Mouse (Mus musculus): Measurements from ENCODE around the gene Txn1. TPM values are rescaled to one million over a fixed set of nuclear protein-coding genes. Genes with fewer than 3 reads are reported as not detected.

Txn1 gene
- polyA plus RNA-seq, 1 experiment from 2014 or later: 285 TPM

GRCm38 (mm10) chr4:57957200-57958085, 1.2 kb upstream of the Txn1 start:
- Histone ChIP-seq H3K27me3 (no peaks in the 10 kb centered on the region), H3K9ac (replicated peaks) (no peak overlapping the region), H3K36me3 (no peaks in the 10 kb centered on the region), H3K4me2 (replicated peaks) (peak overlapping the region; percentile 71), H3K4me3 (peak overlapping the region; percentile 93), H3K4me1 (peaks cover 24% of the 10 kb centered on the region), H3K9me3 (no peaks in the 10 kb centered on the region), H3K27ac (replicated peaks) (no peak overlapping the region)
- WGBS: 46% methylated on average over 11 of the region's 11 CpGs
- ATAC-seq (replicated peaks): no peak

DNA sequence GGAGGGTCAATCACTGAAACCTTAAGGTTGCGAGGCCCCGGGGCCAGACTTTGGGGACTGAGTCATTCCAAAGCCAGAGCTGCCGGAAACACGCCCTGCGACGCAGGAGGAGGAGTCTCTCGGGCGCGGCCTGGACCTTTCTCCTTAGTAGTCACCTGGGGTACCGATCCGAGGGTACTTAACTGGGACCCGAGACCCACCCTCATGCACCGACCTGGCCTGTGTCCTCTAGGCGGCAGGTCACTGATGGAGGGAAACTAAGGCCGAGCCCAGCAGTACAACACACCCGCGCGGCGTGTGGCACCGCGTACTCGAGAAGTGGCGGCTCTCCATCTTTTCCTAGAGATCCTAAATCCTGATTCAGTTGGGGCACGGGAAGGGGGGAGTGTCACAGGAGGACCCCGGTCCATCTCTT, 660 bp downstream of the Txn1 start:
- Histone ChIP-seq H3K4me1 (peaks cover 24% of the 10 kb centered on the region), H3K27ac (replicated peaks) (peak overlapping the region; percentile 89), H3K9me3 (no peaks in the 10 kb centered on the region), H3K27me3 (no peaks in the 10 kb centered on the region), H3K9ac (replicated peaks) (peak overlapping the region; percentile 90), H3K4me2 (replicated peaks) (peak overlapping the region; percentile 71), H3K4me3 (peak overlapping the region; percentile 93), H3K36me3 (peaks cover 16% of the 10 kb centered on the region)
- WGBS: 0% methylated on average over 25 of the region's 25 CpGs
- ATAC-seq (replicated peaks): peak; percentile 44

- Histone ChIP-seq H3K27me3 (no peaks in the 10 kb centered on the region), H3K9me3 (no peaks in the 10 kb centered on the region), H3K4me1 (peaks cover 24% of the 10 kb centered on the region), H3K27ac (replicated peaks) (peak overlapping the region; percentile 89; the same call in 1 of the 2 replicates), H3K4me2 (replicated peaks) (peak overlapping the region; percentile 71), H3K9ac (replicated peaks) (peak overlapping the region; percentile 90; the same call in 1 of the 2 replicates), H3K36me3 (peaks cover 22% of the 10 kb centered on the region), H3K4me3 (peak overlapping the region; percentile 93)
- no peak for ATAC-seq (replicated peaks)
- WGBS: 71% methylated on average over 8 of the region's 8 CpGs
Measured at GRCm38 (mm10) chr4:57954991-57955390, 1.2 kb downstream of the Txn1 start.

DNA sequence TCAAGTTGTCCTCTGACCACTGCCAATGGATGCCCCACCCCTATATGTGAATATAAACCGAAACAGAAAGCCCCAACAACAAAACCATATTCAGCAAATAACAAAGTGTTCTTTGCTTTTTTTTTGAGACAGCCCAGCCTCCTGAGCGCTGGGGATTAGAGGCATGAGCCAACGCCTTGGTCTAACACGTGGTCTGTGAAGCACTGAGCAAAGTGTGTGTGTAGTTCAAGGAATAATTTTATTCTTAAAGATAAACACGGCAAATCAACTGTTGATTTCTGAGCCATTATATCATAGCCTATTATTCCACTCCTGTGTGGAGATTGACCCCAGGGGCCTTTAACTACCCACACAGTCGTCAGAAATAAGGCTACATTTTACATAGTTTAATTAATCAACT, 1.6 kb downstream of the Txn1 start:
- peaks cover 26% of the 10 kb centered on the region for H3K36me3 ChIP-seq
- no peak for ATAC-seq (replicated peaks)
- 56% methylated on average over 6 of the region's 6 CpGs for WGBS

DNA sequence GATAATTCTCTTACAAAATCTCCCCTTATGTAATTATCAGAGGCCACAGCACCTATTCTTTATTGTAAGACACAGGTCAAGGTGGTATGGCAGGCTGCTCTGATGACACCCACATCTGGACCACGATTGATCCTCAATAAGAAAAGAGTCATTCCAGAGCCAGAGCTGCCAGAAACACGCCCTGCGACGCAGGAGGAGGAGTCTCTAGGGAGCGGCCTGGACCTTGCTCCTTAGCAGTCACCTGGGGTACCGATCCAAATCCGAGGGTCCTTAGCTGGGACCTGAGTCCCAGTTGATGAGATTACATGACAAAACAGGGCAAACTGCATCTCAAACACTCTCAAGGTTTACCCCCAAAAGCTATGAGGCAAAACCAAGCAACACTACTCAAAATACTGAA, 2.4 kb downstream of the Txn1 start:
- Histone ChIP-seq H3K9ac (replicated peaks) (no peak overlapping the region), H3K9me3 (no peaks in the 10 kb centered on the region), H3K4me2 (replicated peaks) (no peak overlapping the region), H3K4me3 (no peak overlapping the region), H3K36me3 (peaks cover 34% of the 10 kb centered on the region), H3K27me3 (no peaks in the 10 kb centered on the region), H3K27ac (replicated peaks) (no peak overlapping the region), H3K4me1 (peaks cover 24% of the 10 kb centered on the region)
- ATAC-seq (replicated peaks): no peak
- 95% methylated on average over 7 of the region's 7 CpGs for WGBS

More for the DNA sequence above, 1.6 kb downstream of the Txn1 start:
- H3K4me2 ChIP-seq (replicated peaks): peak overlapping the region; percentile 71
- no peak overlapping the region for H3K9ac ChIP-seq (replicated peaks)
- peaks cover 24% of the 10 kb centered on the region for H3K4me1 ChIP-seq
- no peak overlapping the region for H3K27ac ChIP-seq (replicated peaks)
- H3K4me3 ChIP-seq: peak overlapping the region; percentile 93
- no peaks in the 10 kb centered on the region for H3K27me3 ChIP-seq
- no peaks in the 10 kb centered on the region for H3K9me3 ChIP-seq

GRCm38 (mm10) chr4:57952891-57953290, 3.3 kb downstream of the Txn1 start:
- ATAC-seq (replicated peaks): no peak
- Histone ChIP-seq H3K36me3 (peaks cover 40% of the 10 kb centered on the region), H3K27ac (replicated peaks) (no peak overlapping the region), H3K9ac (replicated peaks) (no peak overlapping the region), H3K9me3 (no peaks in the 10 kb centered on the region), H3K27me3 (no peaks in the 10 kb centered on the region), H3K4me1 (peaks cover 24% of the 10 kb centered on the region), H3K4me2 (replicated peaks) (no peak overlapping the region), H3K4me3 (no peak overlapping the region)
- WGBS: 94% methylated on average over 1 of the region's 1 CpGs

DNA sequence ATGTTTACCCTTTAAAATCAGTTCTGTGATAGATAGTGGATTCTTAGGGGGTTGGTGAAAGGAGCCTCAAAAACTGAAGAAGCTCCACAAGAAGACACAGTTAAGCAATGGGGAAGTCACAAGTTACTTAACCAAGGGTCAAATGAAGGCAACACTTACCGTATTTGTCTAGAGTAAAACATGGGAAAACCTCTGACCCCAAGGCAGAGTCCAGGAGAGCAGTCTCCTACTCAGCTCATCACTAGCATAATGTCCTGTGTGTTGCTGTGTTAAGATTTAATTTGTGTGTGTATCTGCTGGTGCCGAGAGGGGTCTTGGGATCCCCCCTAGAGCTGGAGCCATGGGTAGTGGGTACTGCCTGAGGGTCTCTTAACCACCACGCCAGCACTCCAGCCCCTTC, 3.8 kb downstream of the Txn1 start:
- Histone ChIP-seq H3K9ac (replicated peaks) (no peak overlapping the region), H3K4me3 (no peak overlapping the region), H3K9me3 (no peaks in the 10 kb centered on the region), H3K27me3 (no peaks in the 10 kb centered on the region), H3K27ac (replicated peaks) (no peak overlapping the region), H3K36me3 (peaks cover 40% of the 10 kb centered on the region), H3K4me2 (replicated peaks) (no peak overlapping the region), H3K4me1 (peaks cover 24% of the 10 kb centered on the region)
- WGBS: 97% methylated on average over 3 of the region's 3 CpGs
- no peak for ATAC-seq (replicated peaks)

DNA sequence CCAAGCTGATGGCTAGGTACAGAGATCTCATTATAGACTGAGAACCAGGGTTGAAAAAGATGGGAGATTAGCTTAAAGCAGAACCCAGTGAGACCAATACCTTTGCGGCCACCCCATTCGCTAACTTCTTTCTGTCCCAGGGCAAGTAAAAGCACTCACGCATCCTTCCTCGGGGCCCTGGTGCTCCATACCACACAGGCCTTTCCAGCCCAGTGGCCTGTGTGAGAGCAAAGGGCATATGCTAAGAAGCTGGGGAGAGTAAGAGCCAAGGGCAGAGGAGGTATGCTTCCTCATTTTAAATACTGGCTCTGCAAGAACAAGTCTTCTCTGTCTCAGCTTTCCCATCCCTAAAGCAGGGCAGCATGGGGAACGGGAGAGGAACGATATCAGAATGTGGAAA, 6.3 kb downstream of the Txn1 start:
- peaks cover 12% of the 10 kb centered on the region for H3K4me1 ChIP-seq
- H3K9ac ChIP-seq (replicated peaks): no peak overlapping the region
- WGBS: 93% methylated on average over 6 of the region's 6 CpGs
- H3K27me3 ChIP-seq: no peaks in the 10 kb centered on the region
- H3K36me3 ChIP-seq: peaks cover 51% of the 10 kb centered on the region
- no peak overlapping the region for H3K4me2 ChIP-seq (replicated peaks)
- no peak overlapping the region for H3K4me3 ChIP-seq
- H3K27ac ChIP-seq (replicated peaks): no peak overlapping the region
- ATAC-seq (replicated peaks): no peak
- H3K9me3 ChIP-seq: no peaks in the 10 kb centered on the region

DNA sequence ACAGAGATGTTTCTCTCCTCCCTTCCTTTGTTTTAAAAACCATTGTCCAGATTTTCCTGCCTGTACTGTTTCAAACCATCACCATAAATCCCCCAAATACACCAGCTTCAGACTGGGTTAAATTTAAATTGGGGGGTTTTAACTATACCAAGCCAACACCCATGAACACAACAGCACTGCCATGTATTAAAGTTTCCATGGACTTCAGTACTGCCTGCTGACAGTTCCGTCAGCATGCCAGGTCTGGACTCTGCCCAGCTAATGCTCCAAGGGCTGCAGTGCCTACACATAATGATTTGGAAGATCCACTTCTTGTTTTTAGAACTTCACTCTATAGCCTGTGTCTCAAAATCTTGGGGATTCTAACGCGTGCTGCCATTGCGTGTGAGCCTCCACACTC, 8.7 kb downstream of the Txn1 start:
- H3K4me3 ChIP-seq: no peak overlapping the region
- H3K27ac ChIP-seq (replicated peaks): no peak overlapping the region
- no peak overlapping the region for H3K9ac ChIP-seq (replicated peaks)
- no peak for ATAC-seq (replicated peaks)
- H3K4me2 ChIP-seq (replicated peaks): no peak overlapping the region
- WGBS: 95% methylated on average over 4 of the region's 4 CpGs
- H3K9me3 ChIP-seq: no peaks in the 10 kb centered on the region
- H3K27me3 ChIP-seq: no peaks in the 10 kb centered on the region
- no peaks in the 10 kb centered on the region for H3K4me1 ChIP-seq
- H3K36me3 ChIP-seq: peaks cover 68% of the 10 kb centered on the region

GRCm38 (mm10) chr4:57947036-57947435, 9.2 kb downstream of the Txn1 start:
- no peak overlapping the region for H3K4me2 ChIP-seq (replicated peaks)
- ATAC-seq (replicated peaks): no peak
- no peaks in the 10 kb centered on the region for H3K27me3 ChIP-seq
- no peaks in the 10 kb centered on the region for H3K4me1 ChIP-seq
- H3K4me3 ChIP-seq: no peak overlapping the region
- H3K36me3 ChIP-seq: peaks cover 69% of the 10 kb centered on the region
- no peak overlapping the region for H3K27ac ChIP-seq (replicated peaks)
- H3K9me3 ChIP-seq: no peaks in the 10 kb centered on the region
- no peak overlapping the region for H3K9ac ChIP-seq (replicated peaks)
- WGBS: 92% methylated on average over 10 of the region's 10 CpGs

- Histone ChIP-seq H3K9ac (replicated peaks) (no peak overlapping the region), H3K36me3 (peaks cover 30% of the 10 kb centered on the region), H3K27me3 (no peaks in the 10 kb centered on the region), H3K4me2 (replicated peaks) (no peak overlapping the region), H3K9me3 (no peaks in the 10 kb centered on the region), H3K4me3 (no peak overlapping the region), H3K4me1 (no peaks in the 10 kb centered on the region), H3K27ac (replicated peaks) (no peak overlapping the region)
- no peak for ATAC-seq (replicated peaks)
- 92% methylated on average over 2 of the region's 2 CpGs for WGBS
Measured at GRCm38 (mm10) chr4:57942892-57943291, 13.3 kb downstream of the Txn1 start.

DNA sequence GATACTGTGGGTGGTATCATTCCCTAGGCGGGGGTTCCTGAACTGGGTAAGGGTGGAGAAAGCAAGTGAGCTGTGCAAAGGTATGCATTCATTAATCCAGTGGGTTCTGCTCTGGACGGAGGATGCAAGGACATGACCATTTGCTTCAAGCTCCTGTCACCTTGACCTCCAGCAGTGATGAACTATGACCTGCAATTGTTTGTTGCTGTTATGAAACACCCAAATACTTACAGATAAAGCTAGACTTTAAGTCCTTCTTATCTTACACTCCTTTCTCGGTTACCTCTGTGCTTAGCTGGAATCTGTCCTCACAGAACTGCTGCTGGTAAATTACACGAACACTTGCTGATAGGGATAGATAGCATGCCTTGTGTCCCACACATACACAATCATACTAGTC, 15.6 kb downstream of the Txn1 start:
- Histone ChIP-seq H3K9me3 (no peaks in the 10 kb centered on the region), H3K4me2 (replicated peaks) (no peak overlapping the region), H3K4me1 (no peaks in the 10 kb centered on the region), H3K27ac (replicated peaks) (no peak overlapping the region), H3K36me3 (peaks cover 24% of the 10 kb centered on the region), H3K9ac (replicated peaks) (no peak overlapping the region), H3K4me3 (no peak overlapping the region), H3K27me3 (no peaks in the 10 kb centered on the region)
- ATAC-seq (replicated peaks): no peak
- 89% methylated on average over 4 of the region's 4 CpGs for WGBS

All from forebrain, embryonic 15.5 days (tissue).